Mouse (Mus musculus): ENCODE data around the gene Osbpl5.

DNA sequence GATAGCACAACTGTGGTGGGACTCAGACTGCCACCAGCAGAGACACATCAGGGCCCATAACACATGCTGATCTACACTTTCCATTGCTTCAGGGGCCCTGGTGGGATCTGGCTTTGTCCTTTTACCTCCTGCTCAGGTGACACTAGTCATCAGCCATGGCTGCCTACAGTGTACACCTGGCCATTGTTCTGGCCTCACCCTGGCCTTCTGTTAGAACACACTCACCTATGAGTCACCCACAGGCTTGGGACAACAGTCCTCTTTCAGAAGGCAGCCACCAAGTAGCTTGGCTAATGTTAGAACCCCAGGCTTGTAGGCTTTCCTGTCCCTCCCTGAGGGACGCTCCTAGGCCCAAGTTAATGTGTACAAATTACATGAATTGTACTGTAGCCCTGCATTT, 44.0 kb upstream of the Osbpl5 start:
- TF ChIP-seq CTCF (IDR thresholded peaks at IDR 0.05; ENCODE audit: low read depth, low read length) (no peak), GATA1 (IDR thresholded peaks at IDR 0.05; ENCODE audit: borderline replicate concordance, low read length) (no peak), POLR2AphosphoS5 (IDR thresholded peaks at IDR 0.05; ENCODE audit: insufficient replicate concordance, low read depth, low read length) (no peak)
